Mouse (Mus musculus) CD4-positive helper T cell, adult 2 months (primary cell): Measurements from ENCODE around the gene Pop7.

Source experiments
- DNase-seq: peaks from one replicate; pipeline ENCODE4 v3.0.0-alpha.2; 2012; ENCODE audit warnings: low read depth, missing footprints, low spot score

Gene Pop7

DNA sequence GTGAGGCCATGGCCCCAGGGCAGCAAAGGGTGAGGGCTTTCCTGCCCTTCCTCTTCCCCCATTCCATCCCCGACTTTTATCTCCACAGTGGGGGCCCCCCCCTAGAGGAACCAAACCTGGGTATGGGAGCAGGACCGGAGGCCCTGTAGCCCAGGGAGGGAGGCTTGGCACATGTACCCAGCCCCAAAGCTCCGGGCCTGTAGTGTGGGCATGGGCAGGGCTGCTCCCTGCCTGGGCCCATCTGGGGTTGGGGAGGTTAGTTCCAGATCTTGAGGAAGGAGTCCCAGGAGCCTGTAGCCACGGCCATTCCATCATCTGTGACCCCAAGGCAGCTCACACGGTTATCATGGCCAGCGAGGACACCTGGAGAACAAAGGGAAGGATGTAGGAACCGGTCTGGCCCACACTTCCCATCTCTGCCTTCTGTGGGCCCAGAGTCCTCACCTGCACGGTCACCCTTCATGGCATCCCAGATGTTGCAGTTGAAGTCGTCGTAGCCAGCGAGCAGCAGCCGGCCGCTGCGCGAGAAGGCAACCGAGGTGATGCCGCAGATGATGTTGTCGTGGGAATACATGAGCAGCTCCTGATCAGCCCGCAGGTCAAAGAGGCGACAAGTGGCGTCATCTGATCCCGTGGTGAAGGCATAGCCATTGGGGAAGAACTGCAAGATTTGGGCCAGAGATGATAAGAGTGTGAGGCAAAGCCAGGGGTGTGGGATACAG is 26.1 kb upstream of the Pop7 start:
- DNase-seq = no peak

DNA sequence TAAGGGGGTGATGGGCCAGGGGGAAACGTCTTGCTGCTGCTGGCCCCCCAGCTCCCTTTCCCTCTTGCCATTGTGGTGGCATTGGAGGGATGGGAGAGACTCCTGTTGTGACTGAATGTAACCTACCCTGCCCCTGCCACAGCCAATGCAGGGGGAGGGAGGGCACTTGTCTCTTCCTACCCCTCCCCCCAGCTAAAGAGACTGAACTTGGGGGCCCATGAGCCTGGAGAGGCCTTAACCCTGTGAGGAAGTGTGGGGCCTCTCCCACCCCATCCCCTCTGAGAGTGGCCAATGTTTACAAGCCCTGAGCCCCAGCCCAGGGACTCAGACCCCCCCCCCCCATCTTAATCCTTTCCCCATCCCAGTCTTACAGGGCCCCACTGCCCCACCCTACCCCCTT is 25.1 kb upstream of the Pop7 start:
- no peak for DNase-seq

DNA sequence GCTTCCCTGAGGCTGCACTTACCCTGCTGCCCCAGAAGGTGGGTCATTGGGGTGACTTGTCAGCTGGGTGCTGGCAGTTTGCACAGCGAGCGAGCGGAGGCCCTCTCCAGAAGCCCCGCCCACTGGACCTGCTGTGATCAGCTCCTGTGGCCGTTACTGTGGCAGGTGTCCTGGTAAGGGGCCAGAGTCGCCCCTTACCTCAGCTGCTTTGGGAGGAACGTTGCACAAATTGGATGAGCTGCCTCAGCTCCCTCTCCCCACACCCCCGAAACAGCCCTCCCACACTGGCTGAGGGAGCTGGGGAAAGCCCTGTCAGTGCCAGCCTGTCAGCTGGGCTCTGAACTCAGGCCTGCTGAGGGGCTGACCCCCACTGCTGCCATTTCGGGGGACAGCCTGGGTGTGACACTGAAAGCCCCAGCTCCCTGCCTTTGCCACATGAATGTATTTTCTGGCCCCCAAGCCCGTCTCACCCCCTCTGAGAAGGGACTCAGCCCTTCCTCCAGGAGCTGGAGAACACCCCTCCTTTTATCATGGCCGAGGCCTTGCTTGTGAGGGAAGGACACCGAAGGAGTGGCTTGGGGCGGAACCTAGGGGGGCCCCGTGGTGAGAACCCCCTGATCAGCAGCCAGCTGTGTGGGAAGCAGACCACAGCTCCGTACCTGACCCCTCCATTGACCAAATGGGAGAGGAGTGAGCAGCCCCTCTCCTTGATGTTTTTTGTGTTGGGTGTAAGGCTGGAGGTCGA is 24.0 kb upstream of the Pop7 start:
- DNase-seq = peak; percentile 32

- no peak for DNase-seq
These were observed 23.2 kb upstream of the Pop7 start for GRCm38 (mm10) chr5:137525511-137525910.

DNA sequence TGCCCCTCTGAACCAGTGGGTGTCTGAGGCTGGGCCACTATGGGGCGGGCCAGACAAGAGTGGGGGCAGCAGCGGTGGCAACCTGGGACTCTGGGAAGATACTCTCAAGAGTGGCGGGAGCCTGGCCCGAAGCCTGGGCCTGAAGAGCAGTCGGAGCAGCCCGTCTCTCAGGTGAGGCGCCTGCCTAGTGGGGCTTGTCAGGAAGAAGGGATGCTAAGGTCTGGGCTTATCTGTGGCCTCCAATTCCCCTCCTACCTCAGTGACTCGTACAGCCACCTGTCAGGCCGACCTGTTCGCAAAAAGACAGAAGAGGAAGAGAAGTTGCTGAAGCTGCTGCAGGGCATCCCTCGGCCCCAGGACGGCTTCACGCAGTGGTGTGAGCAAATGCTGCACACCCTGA is 22.4 kb upstream of the Pop7 start:
- DNase-seq = no peak

- DNase-seq = no peak
These were observed 21.9 kb upstream of the Pop7 start for GRCm38 (mm10) chr5:137524251-137524515.

GRCm38 (mm10) chr5:137523396-137524250 is 21.3 kb upstream of the Pop7 start:
- no peak for DNase-seq

DNA sequence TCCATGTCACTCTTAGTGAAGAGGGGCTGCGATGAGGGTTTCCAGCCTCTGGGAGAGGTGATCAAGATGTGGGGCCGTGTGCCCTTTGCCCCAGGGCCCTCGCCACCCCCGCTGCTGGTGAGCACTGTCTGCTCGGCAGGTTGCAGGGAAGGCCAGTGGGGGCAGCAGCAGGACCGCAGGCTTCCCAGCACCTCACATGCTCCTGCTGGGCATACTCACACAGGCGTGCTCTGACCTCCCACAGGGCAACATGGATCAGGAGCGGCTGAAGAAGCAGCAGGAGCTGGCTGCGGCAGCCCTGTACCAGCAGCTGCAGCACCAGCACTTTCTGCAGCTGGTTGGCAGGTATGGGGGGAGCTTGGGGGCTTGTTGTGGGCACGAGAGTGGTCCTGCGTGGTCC is 20.4 kb upstream of the Pop7 start:
- no peak for DNase-seq

- no peak for DNase-seq
These were observed 19.5 kb upstream of the Pop7 start for GRCm38 (mm10) chr5:137521861-137522260.

DNA sequence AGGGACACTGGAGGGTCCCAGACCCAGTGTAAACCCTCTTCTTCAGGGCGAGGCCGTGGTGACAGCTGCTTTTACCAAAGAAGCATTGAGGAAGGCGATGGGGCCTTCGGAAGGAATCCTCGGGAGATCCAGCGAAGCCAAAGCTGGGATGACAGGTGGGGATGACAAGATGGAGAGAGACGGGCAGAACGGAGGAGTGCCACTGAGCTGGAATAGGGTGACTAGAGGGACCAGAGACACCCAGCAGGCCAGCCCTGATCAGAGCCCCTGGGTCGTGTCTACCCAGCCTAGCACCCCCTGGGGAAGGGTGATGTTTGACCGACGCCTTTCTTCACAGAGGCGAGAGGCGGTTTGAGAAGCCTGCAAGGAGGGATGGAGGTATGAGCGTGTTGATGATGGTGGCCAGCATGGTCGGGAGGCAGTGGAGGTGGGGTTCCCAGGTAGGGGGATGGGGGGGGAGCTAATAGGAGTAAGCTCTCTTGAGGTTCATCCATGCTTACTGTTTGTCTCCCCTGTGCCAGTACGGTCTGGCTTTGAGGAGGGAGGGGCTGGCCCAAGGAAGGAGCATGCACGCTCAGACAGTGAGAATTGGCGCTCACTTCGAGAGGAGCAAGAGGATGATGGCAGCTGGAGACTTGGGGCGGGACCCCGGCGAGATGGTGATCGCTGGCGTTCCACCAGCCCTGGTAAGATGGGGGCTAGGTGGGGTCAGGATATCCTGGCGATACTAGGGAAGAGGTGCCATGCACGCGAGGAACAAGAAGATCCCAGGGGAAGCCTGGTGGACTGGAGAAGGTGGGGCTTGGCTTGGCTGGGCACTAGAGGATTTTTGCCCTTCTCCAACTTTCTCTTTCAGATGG is 17.6 kb upstream of the Pop7 start:
- no peak for DNase-seq

DNA sequence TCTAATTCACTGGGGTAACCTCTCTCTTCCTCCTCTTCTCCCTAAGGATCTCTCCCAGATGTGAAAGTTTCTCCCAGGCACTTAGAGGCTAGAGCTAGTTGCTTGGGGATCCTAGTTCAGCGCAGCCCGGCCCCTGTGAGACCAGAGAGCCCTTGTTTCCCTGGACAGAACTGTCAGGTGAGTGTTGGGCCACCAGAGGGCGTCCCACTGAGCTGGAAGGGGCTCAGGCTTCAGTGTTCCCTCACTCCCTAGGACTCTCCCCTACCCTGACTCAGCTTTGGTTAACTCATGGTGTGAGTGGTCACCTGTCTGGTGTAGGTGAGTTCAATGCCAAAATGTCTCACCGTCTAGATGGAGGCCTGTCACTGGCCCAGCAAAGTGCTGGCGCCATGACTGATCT is 16.1 kb upstream of the Pop7 start, which contains the start of gene Gigyf1:
Gene Gigyf1, plus strand, starts transcription at position 113 of the 400 bp plus-strand sequence.
- DNase-seq = no peak

GRCm38 (mm10) chr5:137514811-137515210 is 12.5 kb upstream of the Pop7 start:
- no peak for DNase-seq

DNA sequence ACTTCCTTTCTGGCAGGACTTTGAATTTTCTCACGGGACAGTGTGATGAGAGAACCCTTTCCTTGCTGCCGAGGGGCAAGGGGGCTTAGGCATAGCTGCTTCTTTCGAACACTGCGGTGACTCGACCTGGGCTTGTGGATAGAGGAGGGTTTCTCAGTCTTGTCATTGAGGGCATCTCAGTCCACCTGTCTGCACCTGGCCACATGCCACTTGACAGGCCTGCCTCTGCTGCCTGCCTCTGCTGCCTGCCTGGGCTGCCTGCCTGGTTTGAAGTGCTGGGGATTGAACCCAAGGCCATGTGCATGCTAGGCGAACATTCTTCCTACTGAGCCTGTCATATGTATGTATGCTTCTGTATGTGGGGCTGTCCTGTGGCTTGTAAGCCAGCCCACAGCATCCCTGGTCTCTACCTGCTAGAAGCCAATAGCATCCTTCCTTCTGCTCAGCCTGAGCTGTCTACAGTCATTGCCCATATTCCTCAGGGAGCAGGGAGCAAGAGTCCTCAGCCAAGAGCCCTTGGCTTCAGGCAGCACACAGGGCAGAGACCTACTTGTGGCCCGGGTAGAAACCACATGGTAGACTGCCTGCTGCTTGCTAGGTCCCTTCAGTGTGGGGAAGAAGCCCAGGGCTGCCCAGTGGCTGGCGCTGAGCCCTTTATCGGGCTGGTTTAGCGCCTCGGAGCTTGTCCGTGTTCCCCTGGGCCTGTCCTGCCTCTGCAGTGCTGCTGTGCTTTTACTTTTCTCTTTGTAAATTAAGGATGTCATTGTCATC is 11.8 kb upstream of the Pop7 start:
- DNase-seq = no peak

- DNase-seq = no peak
These were observed 10.8 kb upstream of the Pop7 start for GRCm38 (mm10) chr5:137512847-137513794.

- DNase-seq = no peak
These were observed 9.4 kb upstream of the Pop7 start for GRCm38 (mm10) chr5:137511706-137512105.

GRCm38 (mm10) chr5:137510573-137511390 is 8.5 kb upstream of the Pop7 start:
- DNase-seq = no peak

GRCm38 (mm10) chr5:137510014-137510501 is 7.7 kb upstream of the Pop7 start:
- DNase-seq = peak; percentile 83

DNA sequence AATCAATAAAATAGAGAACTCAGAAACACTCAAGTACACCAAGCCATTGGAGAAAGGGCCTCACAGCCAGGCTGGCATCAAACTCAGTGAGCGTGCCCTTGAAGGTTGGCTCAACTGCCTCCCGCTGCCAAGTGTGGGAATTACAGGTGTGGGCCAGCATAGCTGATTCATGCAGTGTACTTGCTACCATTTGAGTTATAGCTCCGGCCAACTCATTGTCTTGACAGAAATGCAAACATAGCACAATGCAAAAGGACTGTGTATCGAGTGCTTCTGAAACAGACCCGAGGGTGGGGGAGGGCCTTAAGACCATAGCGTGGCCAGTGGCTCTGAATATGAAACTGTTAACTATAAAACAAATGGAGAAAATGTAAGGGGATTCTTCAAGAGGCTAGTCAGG is 1.7 kb upstream of the Pop7 start:
- no peak for DNase-seq
